Mouse (Mus musculus) induced T-regulatory cell, adult 2 months (primary cell): Measurements from ENCODE around the gene Prtn3.

ENCODE experiments used
- DNase-seq: peaks from one replicate; pipeline ENCODE4 v3.0.0-alpha.2; 2012; ENCODE audit warnings: low read depth

Prtn3 gene

DNA sequence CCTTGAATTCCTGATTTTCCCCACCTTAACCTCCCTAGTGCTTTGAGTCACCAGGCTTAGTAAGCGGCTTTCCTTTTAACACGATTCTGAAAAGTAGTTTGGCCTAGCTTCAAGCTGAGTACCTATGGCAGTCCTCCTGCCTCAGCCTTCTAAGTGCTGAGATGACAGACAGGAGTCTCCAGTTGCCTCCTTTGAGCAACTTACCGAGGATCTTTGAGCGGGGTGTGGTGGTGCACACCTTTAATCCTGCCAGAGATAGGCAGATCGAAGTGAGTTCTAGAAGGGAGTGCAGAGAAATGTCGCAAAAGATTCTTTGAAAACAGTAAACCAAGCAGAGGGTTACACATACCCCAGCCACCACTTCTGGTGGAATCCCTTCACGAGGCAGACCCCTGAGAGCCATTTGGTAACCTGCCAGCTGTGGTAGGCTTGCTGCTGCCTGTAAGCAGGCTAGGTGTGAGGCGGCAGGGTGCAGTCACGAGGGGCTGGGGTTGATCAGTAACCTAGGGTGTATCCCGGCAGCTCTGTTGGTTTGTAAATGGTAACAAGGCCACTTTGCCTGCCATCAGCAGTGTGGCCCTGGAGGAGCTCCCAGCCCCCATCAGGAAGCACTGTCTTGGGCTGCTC, 18.6 kb upstream of the Prtn3 start:
- peak; percentile 60 for DNase-seq

DNA sequence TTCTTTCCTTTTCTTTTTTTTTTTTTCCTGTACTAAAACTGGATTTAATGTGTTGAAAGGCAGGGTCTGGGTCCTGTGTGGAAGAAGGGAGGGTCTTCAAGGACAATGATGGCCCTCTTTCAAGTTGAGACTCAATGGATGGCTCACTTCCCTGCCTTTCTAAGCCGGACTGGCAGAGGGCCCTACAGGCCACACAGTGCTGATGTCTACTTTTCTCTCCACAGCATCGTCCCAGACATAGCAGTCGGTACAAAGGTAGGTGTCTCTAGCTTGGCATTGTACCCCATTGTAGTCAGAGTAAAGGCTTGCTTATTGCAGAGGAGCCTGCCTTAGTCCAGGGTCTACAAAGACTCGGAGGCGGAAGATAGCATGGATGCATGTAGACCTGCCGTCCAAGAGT, 18.0 kb upstream of the Prtn3 start:
- peak; percentile 45 for DNase-seq

DNA sequence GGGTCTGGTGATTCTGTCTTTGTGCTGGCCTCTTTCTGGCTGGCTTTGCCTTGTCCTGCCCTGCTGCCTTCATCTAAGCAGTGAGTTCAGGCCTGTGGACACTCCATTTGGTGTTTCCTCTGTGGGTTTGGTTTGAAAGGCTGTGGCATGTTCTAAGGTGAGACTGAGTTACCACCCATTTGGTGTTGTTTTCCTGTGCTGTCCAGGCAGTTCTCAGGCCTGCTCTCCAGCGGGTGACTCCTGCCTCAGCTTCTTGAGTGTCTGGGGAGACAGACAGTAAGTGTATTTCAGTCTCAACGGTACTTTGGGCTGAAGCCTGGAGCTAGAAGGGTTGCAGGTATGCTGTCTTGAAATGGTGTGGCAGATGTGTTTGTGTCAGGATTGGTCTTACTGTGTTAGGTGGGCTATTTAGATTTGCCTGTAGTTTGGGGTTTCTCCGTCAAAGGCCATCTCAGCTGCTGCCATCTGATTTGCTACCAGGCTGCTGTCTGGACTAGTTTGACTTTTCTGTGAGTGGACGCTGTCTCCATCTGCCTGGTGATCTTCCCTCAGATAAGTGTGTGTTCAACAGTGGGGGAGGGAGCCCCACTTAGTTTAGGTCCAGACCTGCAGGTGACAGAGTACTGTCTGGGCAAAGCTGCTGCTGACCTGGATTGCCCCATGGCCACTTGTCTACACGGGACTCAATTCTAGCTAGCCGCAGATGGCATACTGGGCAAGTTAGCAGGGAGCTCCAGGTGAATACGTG, 17.4 kb upstream of the Prtn3 start:
- peak; percentile 47 for DNase-seq

DNA sequence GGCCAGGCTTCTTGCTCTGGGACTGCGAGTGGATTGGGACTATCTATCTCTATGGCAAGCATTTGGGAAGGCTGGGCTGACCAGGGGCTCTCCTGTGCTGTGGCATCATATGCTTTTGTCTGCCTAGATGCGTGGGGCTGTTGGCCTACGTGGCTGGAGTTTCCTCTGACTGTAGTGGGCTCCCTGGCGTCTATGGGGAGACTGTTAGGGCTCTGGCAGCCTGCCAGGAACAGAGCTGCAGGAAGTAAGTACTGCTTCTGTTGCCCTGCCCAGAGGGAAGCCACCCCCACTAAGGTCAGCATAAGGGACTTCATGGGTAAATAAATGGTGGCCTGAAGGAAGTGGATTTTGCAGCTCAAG, 16.8 kb upstream of the Prtn3 start:
- peak; percentile 83 for DNase-seq

DNA sequence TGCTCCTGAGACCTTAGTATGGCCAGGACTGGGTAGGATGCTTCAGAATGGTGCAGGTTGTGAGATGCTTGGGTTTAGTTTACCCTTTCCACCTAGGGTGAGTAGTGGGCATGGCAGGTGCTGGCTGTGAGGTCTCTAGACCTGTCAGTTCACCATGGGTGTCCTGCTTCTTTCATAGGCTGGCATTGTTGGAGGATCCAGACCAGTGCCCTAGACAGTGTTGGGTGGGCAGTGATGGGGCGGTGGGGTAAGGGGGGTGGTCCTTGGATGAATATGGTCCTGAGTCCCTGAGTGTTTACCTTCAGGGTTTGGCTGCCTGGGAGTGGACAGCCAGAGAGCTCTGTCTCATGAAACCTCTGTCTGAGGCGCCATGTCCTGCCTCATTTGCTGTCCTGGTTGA, 16.4 kb upstream of the Prtn3 start:
- no peak for DNase-seq

DNA sequence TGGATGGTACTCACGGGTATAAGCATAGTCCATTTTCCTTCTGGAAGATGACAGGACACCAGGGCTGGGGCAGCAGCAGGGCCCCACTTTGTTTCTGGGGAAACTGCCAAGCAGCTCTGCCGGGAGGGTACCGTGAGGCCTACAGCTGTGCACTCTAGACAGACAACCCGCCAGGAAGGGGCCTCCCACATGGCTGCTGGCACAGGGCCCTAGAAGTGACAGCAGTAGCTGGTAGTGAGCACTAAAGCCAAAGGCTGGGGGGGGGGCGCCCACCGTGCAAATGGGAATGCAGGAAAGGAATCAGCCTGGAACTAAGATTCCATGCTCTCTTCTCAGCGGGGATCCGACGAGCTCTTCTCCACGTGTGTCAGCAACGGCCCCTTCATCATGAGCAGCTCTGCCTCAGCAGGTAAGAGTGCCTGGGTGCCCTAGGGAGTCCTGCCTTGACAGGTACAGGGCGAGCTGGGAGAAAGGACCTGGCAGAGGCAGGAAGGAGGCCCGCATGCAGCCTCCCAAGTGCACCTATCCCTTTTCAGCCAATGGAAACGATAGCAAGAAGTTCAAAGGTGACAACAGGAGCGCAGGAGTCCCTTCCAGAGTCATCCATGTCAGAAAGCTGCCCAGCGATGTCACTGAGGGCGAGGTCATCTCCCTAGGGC, 15.7 kb upstream of the Prtn3 start:
- no peak for DNase-seq

DNA sequence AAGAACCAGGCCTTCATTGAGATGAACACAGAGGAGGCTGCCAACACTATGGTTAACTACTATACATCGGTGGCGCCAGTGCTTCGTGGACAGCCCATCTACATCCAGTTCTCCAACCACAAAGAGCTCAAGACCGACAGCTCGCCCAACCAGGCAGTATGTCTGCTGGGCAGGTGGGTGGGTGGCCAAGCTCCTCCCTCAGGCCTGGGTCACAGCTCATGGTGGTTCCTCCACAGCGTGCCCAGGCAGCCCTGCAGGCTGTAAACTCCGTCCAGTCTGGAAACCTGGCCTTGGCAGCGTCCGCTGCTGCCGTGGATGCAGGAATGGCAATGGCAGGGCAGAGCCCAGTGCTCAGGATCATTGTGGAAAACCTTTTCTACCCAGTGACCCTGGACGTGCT, 15.2 kb upstream of the Prtn3 start:
- no peak for DNase-seq

DNA sequence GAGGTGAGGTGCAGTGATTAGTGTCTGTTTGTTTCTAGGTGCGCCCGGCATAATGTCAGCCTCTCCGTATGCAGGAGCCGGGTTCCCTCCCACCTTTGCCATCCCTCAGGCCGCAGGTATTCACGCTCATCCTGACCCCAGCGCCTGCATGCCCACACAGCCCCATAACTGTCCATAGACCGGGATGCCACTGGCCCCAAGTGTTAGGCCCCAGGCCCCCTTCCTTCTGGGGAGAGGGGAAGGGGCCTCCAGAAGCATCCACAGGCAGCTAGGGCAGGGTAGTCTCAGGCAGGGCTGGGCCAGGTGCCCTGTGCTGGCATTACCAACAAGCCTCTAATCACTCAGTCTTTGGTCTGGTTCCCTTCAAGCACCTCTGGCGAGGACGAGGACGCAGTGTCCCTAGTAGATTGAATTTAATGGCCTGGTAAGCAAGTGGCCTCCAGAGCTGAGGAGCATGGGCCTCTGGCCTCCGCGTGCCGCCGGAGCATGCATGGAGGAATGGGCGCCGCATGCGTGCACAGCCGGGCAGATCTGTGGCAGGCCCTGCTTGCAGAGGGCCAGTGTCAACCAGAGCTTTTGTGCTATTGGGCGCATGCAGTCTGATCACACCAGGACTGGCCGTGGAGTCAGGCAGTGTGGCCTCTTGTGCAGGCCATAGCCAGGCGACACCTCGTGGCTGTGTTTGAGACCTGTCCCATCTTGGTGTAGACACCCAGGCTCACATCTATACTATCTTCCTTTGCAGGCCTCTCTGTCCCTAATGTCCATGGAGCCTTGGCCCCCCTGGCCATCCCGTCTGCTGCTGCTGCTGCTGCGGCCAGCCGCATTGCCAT, 14.0 kb upstream of the Prtn3 start:
- DNase-seq: no peak

DNA sequence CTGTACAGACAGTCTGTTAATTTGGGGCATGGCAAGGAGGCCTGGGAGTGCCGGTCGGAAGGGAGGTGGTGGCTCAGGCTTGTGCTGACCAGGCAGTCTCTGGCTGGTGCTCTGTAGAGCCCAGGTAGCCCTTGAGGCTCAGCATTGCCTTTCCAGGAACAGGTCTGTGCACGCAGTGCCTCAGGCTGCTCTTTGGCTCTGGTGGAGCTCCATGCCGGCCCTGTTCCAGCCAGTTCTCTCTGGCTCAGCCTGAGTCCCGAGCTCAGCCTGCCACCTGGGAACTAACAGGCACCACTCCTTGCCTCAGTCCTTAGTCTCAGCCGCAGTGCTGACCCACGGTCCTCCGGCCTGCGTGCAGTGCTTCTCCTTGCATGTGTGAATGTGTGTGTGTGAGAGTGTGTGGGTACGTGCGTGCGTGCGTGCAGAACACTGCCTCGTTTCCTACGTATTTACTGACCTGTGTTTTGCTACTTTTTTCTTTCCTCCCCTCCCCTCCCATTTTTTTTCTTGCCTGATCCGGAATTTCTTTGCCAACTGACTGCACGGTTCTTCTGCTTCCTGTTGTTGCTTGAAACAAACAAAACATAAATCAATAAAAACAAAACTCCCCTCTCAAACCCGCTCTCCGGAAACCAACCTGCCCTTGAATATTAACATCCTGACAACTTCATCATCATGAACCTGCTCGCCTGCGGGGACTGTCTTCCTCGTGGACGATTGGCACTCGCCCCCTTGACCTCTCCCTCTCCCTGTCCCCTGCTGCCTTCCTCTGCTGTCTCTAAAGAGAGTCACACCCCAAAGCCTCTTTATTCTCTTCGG, 12.8 kb upstream of the Prtn3 start:
- no peak for DNase-seq

DNA sequence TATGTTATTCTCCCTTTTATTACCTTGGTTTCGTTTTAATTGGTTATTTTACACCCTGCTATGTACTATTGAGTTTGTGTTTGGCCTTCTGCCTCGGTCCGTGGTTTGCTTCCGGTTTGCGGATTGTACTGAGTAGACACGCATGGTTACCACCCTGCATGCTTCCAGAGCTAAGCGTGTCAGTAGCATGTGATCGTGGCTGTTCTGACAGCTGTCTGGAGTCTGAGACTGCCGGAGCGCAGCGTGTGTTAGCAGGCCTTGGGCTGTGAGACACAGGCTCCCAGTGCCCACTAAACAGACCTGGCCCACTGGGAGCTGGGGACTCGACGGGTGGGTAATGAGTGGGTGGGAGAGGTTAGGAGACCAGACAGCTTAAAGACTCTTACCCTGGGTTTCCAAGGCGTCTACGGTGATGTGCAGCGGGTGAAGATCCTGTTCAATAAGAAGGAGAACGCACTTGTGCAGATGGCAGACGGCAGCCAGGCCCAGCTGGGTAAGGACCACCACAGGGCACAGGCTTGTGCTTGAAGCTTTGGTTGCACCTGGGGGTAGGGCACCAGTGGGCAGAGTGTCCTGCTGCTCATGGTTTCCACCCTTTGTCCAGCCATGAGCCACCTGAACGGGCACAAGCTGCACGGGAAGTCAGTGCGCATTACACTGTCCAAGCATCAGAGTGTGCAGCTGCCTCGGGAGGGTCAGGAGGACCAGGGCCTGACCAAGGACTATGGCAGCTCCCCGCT, 12.1 kb upstream of the Prtn3 start:
- peak; percentile 16 for DNase-seq

DNA sequence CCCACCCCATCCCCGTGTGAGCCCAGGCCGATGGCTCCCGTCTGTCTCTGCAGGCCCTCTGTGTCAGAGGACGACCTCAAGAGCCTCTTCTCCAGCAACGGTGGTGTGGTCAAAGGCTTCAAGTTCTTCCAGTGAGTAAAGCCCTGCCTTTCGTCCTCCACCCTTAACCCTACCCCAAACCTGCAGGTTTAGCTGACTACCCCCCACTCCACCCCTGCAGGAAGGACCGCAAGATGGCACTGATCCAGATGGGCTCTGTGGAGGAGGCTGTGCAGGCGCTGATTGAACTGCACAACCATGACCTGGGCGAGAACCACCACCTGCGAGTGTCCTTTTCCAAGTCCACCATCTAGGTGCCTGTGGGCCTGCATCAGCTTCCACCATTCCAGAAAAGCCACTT, 11.4 kb upstream of the Prtn3 start:
- DNase-seq: peak; percentile 17

DNA sequence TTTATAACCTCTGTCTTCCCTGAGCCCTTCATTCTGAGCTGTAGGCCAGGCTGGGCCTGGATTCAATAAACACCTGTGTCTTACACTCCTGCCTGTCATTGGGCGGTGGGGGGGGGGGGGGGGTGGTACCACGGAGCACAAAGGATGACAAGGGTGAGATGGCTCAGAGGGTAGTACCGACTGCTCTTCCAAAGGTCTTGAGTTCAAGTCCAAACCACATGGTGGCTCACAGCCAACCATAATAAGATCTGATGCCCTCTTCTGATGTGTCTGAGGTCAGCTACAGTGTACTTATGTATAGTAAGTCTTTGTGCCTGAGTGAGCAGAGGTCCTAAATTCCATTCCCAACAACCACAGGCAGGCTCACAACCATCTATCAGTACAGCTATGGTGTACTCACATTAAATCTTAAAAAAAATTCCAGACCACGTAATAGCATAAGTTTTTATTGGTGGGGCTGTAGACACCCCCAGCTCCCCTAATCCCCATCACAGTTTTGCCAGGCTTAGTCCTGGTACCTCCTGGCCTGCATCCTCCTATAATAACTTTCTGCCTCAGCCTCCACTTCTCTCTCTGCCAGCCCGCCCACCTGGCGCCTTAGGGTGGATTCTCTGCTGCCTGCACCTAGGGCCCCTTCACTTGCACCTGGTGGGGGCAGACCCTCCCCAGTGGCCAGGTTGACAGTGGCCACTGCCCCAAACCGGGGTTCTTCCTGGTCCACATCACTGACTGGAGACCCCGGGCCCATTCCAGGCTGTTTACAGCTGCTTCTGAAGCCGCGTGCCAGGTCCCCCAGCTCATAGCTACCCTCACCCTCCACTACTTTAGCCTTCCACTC, 9.7 kb upstream of the Prtn3 start:
- peak; percentile 35 for DNase-seq

DNA sequence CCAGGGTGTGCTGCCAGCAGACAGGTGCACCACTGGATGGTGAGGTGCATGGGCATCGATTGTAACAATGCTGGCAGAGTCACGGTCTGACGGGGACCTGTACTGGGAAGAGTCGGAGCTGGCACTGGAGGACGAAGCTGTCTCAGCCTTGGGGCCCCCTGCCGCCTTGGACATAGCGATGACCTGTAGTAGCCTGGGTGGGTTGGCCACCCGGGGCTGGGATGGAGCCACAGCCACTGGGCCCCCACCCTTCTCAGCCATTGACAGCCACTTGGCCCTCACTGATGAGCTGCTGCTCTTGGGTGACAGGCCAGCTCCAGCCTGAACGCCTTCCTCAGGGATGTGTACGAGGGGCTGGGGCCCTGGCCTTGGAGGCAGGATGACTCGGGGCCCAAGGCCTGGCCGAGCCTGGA, 9.1 kb upstream of the Prtn3 start:
- no peak for DNase-seq

DNA sequence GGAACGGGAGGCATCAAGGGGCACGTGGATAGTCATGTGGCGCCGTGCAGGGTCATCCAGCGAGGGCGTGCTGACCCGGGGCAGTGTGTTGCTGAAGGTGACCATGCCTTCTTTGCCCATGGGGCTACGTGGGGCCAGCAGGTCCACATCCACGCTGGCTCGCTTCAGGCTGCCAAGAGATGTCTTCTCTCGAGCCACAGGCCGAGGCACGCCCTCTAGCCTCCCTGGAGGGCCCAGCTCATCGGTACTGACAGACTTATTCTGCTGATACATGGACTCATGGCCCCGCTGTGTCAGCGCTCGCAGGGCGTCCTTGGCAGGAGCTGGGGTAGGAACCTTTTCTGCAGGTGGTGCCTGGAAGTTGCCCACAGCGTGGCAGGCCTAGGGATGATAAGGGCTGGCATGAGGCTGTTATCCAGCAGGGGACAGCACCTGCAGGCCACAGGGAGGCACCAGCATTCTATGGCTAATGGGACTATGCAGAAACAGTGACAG, 8.4 kb upstream of the Prtn3 start:
- DNase-seq: no peak

DNA sequence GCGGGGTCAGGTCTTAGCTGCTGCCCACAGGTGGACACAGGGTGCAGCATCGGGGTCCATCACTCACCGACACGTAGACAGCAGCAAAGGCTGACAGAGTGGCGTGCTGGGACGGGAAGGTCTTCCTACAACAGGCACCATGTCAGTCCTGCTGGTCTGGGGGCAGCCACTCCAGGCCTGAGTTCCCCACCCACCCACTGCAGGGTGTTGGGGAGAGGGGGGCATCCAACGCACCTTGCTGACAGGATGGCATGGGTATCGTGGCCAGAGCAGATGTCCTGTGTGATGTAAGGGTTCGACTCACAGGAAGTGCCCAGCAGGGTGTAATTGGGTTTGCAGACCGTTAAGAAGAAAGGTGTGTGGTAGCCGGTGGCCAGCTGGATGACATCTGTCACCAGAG, 7.7 kb upstream of the Prtn3 start:
- DNase-seq: no peak

DNA sequence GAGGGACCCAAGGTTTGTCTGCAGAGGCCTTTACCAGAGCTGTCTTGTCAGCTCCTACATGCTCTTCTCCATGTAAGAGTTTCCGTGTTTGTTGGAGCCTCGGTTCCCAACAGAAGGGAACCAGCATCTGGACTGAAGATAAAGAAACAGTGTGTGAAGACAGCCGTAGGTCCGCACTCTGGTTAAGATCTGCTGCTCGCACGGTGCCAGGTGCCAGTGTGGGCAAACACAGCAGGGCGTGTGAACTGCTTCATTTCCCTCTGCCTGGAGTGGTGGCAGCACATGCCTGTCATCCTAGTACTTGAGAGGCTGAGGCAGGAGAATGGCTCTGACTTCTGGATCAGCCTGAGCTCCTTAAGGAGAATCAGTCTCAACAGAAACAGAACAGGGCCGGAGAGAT, 2.4 kb upstream of the Prtn3 start:
- no peak for DNase-seq

DNA sequence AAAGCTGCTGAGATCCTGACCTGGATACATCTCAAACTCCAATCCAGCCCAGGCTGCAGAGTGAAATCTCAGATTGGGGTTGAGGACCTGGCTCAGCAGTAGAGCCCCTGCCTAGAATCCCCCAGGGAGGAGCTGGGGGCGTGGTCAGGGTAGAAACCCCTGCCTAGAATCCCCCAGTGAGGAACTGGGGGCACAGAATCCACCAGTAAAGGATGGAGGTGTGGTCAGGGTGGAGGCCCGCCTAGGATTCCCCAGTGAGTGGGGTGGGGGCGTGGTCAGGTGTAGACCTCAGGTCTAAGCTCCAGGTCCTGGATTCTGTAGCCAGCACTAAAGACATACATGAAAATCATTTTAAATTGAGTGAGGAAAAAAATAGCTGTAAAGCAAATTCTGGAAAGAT, 1.4 kb upstream of the Prtn3 start:
- DNase-seq: no peak

DNA sequence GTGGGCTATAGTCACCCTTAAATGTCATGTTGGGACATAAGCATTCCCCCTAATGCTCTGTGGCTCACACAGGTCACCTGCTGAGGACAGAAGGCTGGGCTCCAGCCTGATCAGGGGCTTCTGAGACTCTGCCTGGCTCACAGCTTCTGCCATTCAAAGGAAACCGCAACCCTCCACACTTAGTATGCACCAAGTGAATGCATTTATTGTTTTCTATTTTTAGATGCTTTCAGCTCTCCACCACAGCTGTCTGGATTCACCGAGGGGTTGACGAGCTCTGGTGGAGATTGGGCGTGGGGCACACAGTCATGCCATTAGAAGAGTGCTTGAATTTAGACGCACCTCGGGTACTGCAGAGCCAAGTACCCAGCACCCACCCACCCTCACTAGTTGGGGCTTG, 963 bp upstream of the Prtn3 start:
- peak; percentile 29 for DNase-seq

DNA sequence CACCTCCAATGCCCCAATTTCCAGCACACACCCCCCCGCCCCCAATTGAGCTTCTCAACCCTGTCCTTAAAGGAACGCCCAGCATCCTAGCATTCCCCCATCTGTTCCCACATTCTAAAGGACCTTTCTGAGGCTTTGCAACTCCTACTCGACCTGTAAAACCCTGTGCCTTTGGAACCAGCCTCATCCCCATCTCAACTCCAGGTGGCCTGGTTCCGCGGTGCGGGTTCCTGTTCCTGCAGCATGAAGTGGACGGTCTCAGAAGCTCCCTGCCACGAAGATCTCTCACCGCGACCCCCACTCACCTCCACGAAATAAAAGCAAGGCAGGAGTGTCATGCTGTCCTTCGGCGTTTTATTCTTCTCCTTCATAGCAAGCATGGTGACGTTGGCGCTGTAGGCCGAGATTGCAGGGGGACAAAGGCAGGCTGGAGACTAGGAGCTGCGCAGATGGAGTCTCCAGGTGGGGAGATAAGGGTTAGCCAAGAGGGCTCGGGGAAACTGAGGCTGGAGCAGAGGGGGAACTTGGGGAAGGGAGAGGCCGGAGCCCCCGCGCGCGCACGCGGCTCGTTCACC, 474 bp upstream of the Prtn3 start:
- DNase-seq: no peak

DNA sequence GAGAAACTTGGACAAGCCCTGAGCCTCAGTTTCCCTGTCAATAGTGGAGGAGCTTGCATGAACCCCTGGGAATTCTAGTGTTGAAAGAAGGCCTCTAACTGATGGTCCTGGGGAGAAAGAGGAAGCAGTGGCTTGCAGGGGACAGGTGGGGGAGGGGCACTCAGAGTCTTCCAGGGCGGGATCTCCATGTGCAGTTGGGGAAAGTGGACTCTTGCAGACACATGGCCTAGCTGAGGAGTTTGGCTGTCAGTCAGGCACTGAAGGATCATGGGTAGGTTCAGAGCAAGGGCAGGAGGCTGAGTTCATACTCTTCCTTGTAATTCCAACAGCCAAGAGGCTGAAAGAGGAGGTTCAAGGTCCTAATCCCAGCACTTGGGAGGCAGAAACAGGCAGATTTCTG, 2.9 kb downstream of the Prtn3 start:
- DNase-seq: peak; percentile 21
